Mouse (Mus musculus): ENCODE measurements around the gene Colgalt1. TPM values are rescaled to one million over a fixed set of nuclear protein-coding genes. Genes with fewer than 3 reads are reported as not detected.

Colgalt1 gene
- polyA plus RNA-seq, 1 experiment from 2014 or later = 74.5 TPM

DNA sequence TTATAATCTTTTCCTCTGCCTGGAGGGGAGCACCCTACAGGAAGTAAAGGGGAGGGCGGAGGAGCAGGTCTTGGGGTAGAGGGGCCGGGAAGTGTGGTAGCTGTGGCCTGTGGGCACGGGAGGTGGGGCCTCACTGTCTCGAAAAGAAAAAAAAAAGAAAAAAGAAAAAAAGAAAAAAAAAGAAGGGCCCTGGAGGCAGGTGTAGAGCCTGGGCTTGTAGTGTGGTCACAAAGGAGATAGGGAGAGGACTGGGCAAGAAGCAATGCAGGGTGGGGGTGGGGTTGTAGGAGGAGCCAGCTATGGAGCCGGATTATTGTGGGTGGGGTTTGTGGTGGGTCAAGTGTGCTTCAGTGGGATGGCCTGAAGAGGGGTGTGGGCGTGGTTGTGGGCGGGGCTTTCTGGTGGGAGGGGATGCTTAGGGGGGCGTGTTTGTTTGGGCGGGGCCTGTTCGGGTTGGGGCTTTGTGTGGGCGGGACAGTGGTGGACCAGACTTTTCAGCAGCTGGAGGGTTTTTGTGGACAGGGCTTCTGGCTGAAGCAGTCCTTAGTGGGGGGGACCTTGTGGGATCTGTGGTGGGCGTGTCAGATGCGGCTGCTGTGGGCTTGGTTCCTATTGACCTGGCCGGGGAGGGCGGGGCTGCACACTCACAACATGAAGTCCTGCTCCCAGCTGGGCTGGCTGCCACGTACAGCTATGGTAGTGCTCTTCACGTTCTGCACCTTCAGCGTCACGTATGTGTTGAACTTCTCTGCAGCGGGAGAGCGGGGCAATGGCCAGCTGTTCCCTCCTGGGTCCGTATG, 54.7 kb downstream of the Colgalt1 start:
- Histone ChIP-seq H3K27me3 (replicated peaks) (no peaks in the 10 kb centered on the region; the same call in none of the 2 replicates), H3K27ac (no peak overlapping the region), H3K4me1 (peaks cover 46% of the 10 kb centered on the region), H3K9me3 (no peaks in the 10 kb centered on the region), H3K36me3 (replicated peaks) (peaks cover 13% of the 10 kb centered on the region), H3K9ac (no peak overlapping the region), H3K4me3 (no peak overlapping the region), H3K4me2 (peak overlapping the region; percentile 2; the same call in 1 of the 2 replicates)
- WGBS = 6% methylated on average over 22 of the region's 22 CpGs
- ATAC-seq (replicated peaks) = no peak

DNA sequence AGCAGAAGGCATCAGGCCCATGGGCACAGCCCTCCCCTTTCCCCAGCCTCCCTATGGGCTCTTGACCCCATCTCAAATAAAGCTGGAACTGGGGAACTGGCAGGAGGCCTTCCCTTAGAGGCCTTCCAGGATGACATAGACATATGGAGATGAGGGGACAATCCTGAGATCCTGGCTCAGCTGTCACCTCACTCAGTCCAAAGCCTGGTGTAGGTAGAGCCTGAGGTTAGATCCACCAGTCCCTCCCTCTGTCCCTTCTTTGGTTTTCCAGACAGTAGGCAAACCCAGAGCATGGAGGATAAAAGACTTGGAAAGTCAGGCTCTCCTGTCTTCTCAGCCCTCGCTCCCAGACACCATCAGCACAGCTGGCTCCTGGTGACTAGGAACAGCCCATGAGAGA, 56.1 kb downstream of the Colgalt1 start:
- ATAC-seq (replicated peaks) = no peak
- peak overlapping the region; percentile 28; the same call in 1 of the 2 replicates for H3K4me2 ChIP-seq
- H3K4me1 ChIP-seq = peaks cover 47% of the 10 kb centered on the region
- peaks cover 13% of the 10 kb centered on the region for H3K36me3 ChIP-seq (replicated peaks)
- H3K27ac ChIP-seq = peak overlapping the region; percentile 73; the same call in 1 of the 2 replicates
- no peaks in the 10 kb centered on the region for H3K9me3 ChIP-seq
- no peaks in the 10 kb centered on the region for H3K27me3 ChIP-seq (replicated peaks)
- H3K4me3 ChIP-seq = no peak overlapping the region
- 0 out of 2 replicates have a peak overlapping the region, but pooled peaks have one; percentile 12 for H3K9ac ChIP-seq
- WGBS = 24% methylated on average over 1 of the region's 1 CpGs

DNA sequence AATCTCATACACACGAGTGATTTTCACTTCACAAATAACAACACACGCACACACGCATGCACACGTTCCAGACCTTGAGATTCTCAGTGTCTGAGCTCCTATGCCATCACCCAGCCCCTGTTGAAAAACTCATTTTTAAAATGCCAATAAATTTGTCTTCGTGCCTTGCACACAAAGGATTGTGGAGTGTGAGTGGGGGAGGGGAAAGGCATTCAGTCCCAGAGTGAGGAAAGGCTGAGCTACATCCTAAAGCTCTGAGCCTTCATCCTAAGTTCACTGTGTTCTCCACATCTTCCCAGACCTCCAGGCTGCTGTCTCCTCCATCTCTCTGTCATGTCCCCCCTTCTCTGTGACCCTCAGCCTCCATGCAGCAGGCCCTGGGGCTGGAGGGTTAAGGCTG, 56.5 kb downstream of the Colgalt1 start:
- WGBS = 45% methylated on average over 5 of the region's 5 CpGs
- peaks cover 51% of the 10 kb centered on the region for H3K4me1 ChIP-seq
- 0 out of 2 replicates have a peak overlapping the region, but pooled peaks have one; percentile 27 for H3K9ac ChIP-seq
- ATAC-seq (replicated peaks) = no peak
- no peaks in the 10 kb centered on the region for H3K27me3 ChIP-seq (replicated peaks)
- H3K4me2 ChIP-seq = peak overlapping the region; percentile 28
- no peaks in the 10 kb centered on the region for H3K9me3 ChIP-seq
- H3K36me3 ChIP-seq (replicated peaks) = peaks cover 12% of the 10 kb centered on the region
- H3K4me3 ChIP-seq = no peak overlapping the region
- peak overlapping the region; percentile 73 for H3K27ac ChIP-seq

DNA sequence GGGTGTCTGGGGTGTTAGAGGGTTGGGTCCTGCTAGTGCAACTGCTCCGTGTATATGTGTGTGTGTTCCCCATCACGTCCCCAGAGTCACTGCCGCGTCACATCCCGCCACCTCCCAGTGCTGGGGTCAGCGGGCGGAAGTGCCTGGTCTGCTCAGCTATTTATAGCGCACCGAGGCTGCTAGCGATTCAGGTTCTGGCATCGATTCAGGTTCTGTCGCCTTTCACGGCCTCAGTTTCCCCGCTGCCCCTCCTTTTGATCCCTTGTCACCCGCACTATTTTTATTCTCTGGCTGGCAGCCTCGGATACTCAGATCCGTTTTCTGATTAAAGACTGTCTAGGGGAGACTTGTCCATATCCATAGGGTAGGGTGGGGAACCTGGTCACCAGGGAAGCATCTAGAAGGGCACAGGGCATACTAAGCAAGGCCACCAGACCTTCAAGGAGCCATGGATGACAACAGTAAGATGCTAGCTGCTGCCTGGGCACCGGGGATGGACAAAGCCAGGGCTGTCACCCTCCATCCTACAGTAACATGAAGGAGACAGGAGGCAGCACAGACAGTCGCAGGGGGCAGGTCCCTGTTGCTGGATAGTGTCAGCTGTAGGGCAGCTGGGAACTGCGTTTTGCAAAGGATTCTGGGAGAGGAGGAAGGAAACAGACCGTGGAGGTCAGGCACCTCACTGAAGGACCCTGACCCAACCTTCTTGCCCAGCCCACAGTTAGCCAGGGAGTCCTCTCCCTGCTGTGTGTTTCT, 57.6 kb downstream of the Colgalt1 start:
- peaks cover 6% of the 10 kb centered on the region for H3K36me3 ChIP-seq (replicated peaks)
- no peaks in the 10 kb centered on the region for H3K27me3 ChIP-seq (replicated peaks)
- H3K27ac ChIP-seq = no peak overlapping the region
- no peaks in the 10 kb centered on the region for H3K9me3 ChIP-seq
- WGBS = 8% methylated on average over 21 of the region's 21 CpGs
- H3K4me1 ChIP-seq = peaks cover 51% of the 10 kb centered on the region
- no peak for ATAC-seq (replicated peaks)
- H3K9ac ChIP-seq = peak overlapping the region; percentile 9; the same call in 1 of the 2 replicates
- H3K4me3 ChIP-seq = 0 out of 2 replicates have a peak overlapping the region, but pooled peaks have one; percentile 6
- peak overlapping the region; percentile 39 for H3K4me2 ChIP-seq

DNA sequence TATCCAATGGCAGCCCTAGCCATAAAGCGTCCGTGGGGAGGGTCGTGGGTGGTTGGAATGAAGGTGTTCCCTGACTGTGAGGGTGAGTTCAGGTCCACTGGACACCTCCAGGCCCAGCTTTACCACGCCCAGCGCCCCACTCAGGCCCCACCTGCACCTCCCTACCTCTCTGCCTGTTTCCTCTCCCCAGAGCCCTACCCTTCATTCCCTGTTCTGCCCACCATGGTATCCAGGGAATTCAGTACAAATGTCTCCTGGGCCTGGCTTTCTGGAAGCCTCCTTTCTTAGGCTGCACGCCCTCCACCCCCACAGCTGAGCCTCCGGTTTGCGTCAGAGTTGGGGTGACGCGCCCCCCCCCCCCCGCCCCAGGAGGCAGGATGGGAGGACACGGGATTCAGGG, 59.4 kb downstream of the Colgalt1 start:
- ATAC-seq (replicated peaks) = peak; percentile 16

DNA sequence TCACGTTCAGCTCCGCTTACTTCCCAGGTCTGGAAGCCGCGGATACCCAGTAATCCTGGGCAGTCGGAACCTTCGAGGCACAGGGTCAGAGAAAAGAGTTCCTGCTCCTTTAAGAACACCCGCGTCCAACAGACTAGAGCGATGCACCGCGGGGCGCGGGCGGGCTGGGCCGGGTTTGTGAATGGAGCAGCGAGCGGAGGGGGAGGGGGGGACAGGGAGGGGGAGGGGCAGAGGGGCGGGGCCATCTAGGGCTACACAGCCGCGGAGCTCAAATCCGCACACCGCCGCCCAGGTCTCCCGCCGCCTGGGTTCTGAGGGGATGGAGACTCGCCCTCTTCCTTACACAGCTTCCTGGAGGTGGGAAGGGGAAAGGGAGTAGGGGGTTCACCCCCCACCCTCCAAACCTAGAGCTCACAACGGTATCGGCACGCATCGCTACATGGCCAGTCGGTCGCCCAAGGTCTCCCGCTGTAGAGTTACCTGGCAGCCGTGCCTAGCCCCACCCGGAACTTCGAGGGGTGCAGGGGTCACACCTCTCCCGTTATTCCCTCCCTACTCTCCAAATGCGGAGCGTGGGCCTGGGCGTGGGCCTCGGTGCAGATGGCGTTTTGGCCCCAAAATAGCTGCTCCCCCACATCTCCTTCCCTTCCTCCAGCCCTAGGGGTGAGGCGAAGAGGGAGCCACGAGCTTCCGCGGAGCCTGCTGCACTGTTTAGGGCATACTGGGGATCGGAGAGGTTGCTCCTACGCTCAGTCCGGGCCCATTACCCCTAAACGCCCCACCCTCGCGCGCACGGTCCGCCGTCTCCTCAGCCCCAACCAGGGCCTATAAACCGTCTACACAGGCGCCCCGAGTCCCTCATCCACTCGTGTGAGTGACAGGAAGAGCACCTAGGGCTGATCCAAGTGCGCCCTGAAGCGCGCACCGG, 60.1 kb downstream of the Colgalt1 start:
- Histone ChIP-seq H3K4me2 (peak overlapping the region; percentile 87), H3K9me3 (no peaks in the 10 kb centered on the region), H3K4me3 (peak overlapping the region; percentile 96), H3K4me1 (peaks cover 59% of the 10 kb centered on the region), H3K27me3 (replicated peaks) (no peaks in the 10 kb centered on the region), H3K27ac (peak overlapping the region; percentile 96), H3K9ac (peak overlapping the region; percentile 85), H3K36me3 (replicated peaks) (no peaks in the 10 kb centered on the region)
- under 1% methylated on average over 62 of the region's 64 CpGs for WGBS
- peak; percentile 72 for ATAC-seq (replicated peaks)

More for the DNA sequence above, 59.4 kb downstream of the Colgalt1 start:
- Histone ChIP-seq H3K4me3 (peak overlapping the region; percentile 96), H3K9ac (peak overlapping the region; percentile 85), H3K36me3 (replicated peaks) (no peaks in the 10 kb centered on the region), H3K27ac (peak overlapping the region; percentile 96), H3K27me3 (replicated peaks) (no peaks in the 10 kb centered on the region), H3K4me1 (peaks cover 52% of the 10 kb centered on the region), H3K9me3 (no peaks in the 10 kb centered on the region), H3K4me2 (peak overlapping the region; percentile 87)
- 9% methylated on average over 12 of the region's 12 CpGs for WGBS

DNA sequence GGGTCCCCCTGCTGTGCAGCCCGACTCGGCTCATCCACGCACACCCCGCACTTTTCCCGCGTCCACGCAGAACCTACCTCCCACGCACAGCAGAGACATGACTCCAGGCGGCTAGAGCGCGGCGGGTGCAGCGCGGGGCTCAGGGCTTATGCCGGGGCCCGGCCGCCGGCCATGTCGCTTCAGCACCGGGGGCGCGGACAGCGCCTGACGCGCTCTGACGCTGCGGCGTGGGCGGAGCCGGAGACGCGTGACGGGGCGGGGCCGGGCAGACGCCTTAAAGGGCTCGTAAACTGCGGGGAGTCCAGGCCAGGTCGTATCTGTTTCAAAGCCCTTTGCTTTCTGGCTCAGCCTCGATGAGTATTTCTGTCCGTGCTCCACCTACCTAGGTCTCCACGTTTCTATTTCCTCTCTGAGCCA, 60.8 kb downstream of the Colgalt1 start, which contains the start of gene Unc13a:
Unc13a (minus strand) TSS at position 209 of the 417 bp plus-strand sequence.
- Histone ChIP-seq H3K36me3 (replicated peaks) (no peaks in the 10 kb centered on the region), H3K27ac (peak within 1 kb of the TSS; percentile 96), H3K9me3 (no peaks in the 10 kb centered on the region), H3K4me1 (peaks cover 57% of the 10 kb centered on the region), H3K9ac (peak within 1 kb of the TSS; percentile 85), H3K4me2 (peak within 1 kb of the TSS; percentile 87), H3K4me3 (peak within 1 kb of the TSS; percentile 96), H3K27me3 (replicated peaks) (no peaks in the 10 kb centered on the region)
- WGBS = under 1% methylated on average over 42 of the region's 42 CpGs
- ATAC-seq (replicated peaks) = peak; percentile 69

DNA sequence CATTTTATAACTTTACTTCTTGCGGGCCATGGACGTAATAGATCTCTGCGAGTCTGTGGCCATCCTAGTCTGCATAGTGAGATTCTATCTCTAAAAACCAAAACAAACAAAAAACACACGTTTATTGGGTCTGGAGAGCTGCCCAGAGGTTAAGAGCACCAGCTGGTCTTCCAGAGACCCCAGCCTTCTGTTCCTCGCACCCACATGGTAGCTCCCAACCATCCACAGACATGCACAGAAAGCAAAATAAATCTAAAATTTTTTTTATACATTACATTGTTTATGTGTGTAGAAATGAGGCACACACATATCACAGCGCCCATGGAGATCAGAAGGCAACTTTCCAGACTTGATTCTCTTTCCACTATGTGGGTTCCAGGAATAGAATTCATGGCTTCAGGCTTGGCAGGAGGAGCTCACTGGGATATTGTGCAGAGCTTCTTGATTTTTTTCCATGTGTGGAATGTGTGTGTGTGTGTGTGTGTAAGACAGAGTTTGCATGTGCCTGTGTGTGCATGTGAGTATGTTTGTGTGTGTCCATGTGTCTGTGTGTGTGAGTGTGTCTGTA, 61.5 kb downstream of the Colgalt1 start:
- no peak for ATAC-seq (replicated peaks)
- H3K27me3 ChIP-seq (replicated peaks) = no peaks in the 10 kb centered on the region
- H3K36me3 ChIP-seq (replicated peaks) = no peaks in the 10 kb centered on the region
- peak overlapping the region; percentile 96 for H3K27ac ChIP-seq
- H3K9ac ChIP-seq = peak overlapping the region; percentile 85
- peak overlapping the region; percentile 96 for H3K4me3 ChIP-seq
- H3K9me3 ChIP-seq = no peaks in the 10 kb centered on the region
- 61% methylated on average over 6 of the region's 6 CpGs for WGBS
- peak overlapping the region; percentile 87 for H3K4me2 ChIP-seq
- peaks cover 54% of the 10 kb centered on the region for H3K4me1 ChIP-seq

DNA sequence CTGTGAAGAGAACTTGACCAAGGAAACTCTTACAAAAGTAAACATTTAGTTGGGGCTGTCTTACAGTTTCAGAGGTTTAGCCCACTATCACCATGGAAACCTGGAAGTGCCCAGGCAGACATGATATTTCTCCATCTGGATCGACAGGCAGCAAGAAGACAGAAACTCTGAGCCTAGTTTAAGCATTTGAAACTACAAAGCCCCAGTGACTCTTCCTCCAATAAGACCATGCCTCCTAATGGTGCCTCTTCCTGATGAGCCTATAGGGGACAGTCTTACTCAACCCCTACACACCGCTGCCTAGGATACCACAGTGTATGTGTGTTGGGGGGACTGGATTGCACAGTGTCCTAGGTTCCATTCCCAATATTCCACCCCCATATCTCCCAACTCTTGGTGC, 63.3 kb downstream of the Colgalt1 start:
- no peak overlapping the region for H3K4me2 ChIP-seq
- peaks cover 18% of the 10 kb centered on the region for H3K27me3 ChIP-seq (replicated peaks)
- H3K9ac ChIP-seq = no peak overlapping the region
- H3K36me3 ChIP-seq (replicated peaks) = no peaks in the 10 kb centered on the region
- H3K27ac ChIP-seq = no peak overlapping the region
- H3K9me3 ChIP-seq = no peaks in the 10 kb centered on the region
- 68% methylated on average over 2 of the region's 2 CpGs for WGBS
- H3K4me3 ChIP-seq = no peak overlapping the region
- peaks cover 37% of the 10 kb centered on the region for H3K4me1 ChIP-seq
- no peak for ATAC-seq (replicated peaks)

All from midbrain, embryonic 15.5 days (tissue).